Mouse (Mus musculus): ENCODE data around the gene Nfam1. TPM values are rescaled to one million over a fixed set of nuclear protein-coding genes. Genes with fewer than 3 reads are reported as not detected.

Nfam1 gene
- 1.3 and 1.4 TPM in 2 replicates for polyA plus RNA-seq (2015; fragmentation: Nextera tagmentation; extraction: Ambion mirVana)

DNA sequence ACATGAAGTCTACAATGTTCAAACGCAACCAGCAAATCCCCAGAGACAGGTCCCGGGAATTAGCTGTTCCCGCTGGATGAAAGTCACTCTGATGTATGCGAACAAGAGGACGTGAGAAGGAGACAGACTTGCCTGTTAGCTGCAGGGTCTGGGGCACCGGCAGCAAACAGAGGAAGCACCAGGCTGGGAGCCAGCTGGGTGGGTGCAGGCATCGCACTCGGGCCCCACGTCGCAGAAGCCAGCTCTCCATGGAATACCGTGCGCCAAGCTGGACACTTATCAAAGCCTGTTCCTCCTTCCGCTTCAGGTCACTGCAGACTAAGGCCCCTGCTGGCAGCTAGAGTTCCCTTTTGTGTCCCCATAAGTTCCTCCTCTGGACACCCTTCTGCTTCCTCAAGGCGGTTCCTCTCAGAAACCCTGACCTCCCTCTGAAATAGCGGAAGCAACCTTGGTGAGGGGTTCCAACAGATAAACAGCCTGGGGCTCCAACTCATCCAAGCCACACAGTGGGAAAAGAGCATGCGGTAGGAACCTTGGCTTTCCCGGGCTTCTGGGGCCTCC, at the start of gene Nfam1:
Gene Nfam1 (minus strand): TSS at position 326 of the 561 bp plus-strand sequence.
- Histone ChIP-seq H3K27ac (replicated peaks) (no peak within 1 kb of the TSS), H3K9ac (ENCODE audit: low read length) (no peak within 1 kb of the TSS), H3K4me1 (replicated peaks; ENCODE audit: control insufficient read depth, insufficient read depth) (no peaks in the 10 kb centered on the region), H3K9me3 (ENCODE audit: control insufficient read depth, low read length) (no peaks in the 10 kb centered on the region), H3K27me3 (ENCODE audit: control insufficient read depth, insufficient read depth, low read length) (no peaks in the 10 kb centered on the region), H3K4me2 (replicated peaks; ENCODE audit: low read depth) (no peak within 1 kb of the TSS), H3K36me3 (ENCODE audit: control insufficient read depth, insufficient read depth, low read length) (no peaks in the 10 kb centered on the region), H3K4me3 (ENCODE audit: low read depth, low read length) (no peak within 1 kb of the TSS)
- no peak for ATAC-seq (ENCODE audit: low FRiP score, low TSS enrichment)
- TF ChIP-seq CTCF (IDR thresholded peaks at IDR 0.05; ENCODE audit: low read depth) (no peak), EP300 (optimal IDR thresholded peaks at IDR 0.05) (no peak)
- 38% methylated on average over 17 of the region's 17 CpGs for WGBS
- DNase-seq (ENCODE audit: low spot score), result no peak

DNA sequence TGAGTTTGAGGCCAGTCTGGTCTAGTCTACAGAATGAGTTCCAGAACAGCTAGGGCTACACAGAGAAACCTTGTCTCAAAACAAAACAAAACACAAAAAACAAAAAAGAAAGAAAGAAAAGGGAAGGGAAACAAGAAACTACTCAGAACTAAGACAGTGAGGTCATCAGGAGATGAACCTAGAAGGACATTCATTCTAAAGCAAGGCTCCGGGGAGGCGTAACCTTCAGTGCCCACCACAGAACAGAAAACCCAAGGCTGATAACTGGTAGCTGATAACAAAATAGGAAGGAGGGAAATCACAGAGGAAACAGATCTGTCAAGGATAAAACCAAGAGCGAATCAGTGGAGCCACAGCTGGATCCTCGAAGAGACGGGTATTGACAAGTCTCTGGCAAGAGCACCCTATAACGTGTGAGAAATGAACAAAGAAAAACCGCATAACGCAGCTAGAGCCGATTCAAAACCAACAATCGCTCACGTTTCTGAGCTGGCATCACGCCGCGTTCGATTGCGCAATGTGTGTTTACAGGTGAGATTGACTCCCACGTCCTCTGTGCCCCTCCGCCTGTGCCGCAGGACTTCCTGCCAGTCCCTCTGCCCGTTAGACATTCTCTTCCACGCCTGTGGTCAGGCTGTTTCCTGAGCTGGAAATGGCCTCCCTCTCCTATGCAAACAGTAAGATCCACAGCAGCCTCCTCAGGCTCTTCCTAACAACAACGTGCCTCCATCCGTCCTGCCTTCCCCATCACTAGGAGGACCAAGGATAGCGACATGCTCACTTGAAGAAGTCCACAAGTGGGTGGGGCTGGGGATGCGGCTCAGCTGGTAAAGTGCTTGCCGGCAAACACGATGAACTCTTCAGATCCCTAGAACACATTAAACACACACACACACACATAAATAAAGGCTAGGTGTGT, 42.8 kb upstream of the Nfam1 start:
- Histone ChIP-seq H3K9me3 (ENCODE audit: control insufficient read depth, low read length) (no peaks in the 10 kb centered on the region), H3K9ac (ENCODE audit: low read length) (no peak overlapping the region), H3K27me3 (ENCODE audit: control insufficient read depth, insufficient read depth, low read length) (no peaks in the 10 kb centered on the region), H3K4me1 (replicated peaks; ENCODE audit: control insufficient read depth, insufficient read depth) (no peaks in the 10 kb centered on the region), H3K4me3 (ENCODE audit: low read depth, low read length) (no peak overlapping the region), H3K36me3 (ENCODE audit: control insufficient read depth, insufficient read depth, low read length) (no peaks in the 10 kb centered on the region), H3K4me2 (replicated peaks; ENCODE audit: low read depth) (no peak overlapping the region), H3K27ac (replicated peaks) (no peak overlapping the region)
- no peak for ATAC-seq (ENCODE audit: low FRiP score, low TSS enrichment)
- TF ChIP-seq CTCF (IDR thresholded peaks at IDR 0.05; ENCODE audit: low read depth) (no peak), EP300 (optimal IDR thresholded peaks at IDR 0.05) (no peak)
- peak; percentile 63 for DNase-seq (ENCODE audit: low spot score)
- 38% methylated on average over 27 of the region's 27 CpGs for WGBS

DNA sequence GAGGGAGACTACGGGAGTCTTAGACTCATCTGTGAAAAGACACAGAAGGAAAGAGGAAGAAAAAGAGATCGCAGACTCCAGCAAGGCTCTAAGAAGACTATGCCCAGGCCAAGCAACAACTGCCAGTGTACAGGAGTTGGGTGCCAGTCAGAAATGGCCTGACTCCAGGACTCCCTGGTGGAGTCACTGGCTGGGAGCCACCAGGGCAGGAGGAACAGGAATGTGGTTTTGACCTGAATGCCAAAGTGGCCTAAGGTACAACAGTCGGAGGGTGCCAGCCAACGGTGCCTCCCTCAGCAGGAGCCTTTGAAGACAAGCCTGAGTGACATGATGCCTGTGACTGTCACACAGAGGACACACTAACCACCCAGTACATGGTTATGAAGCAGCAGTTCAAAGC, 41.1 kb upstream of the Nfam1 start:
- DNase-seq (ENCODE audit: low spot score) (no peak), ATAC-seq (ENCODE audit: low FRiP score, low TSS enrichment) (no peak)
- no peak for TF ChIP-seq CTCF (IDR thresholded peaks at IDR 0.05; ENCODE audit: low read depth)
- TF ChIP-seq EP300 (optimal IDR thresholded peaks at IDR 0.05), result no peak
- Histone ChIP-seq H3K4me3 (ENCODE audit: low read depth, low read length) (no peak overlapping the region), H3K27me3 (ENCODE audit: control insufficient read depth, insufficient read depth, low read length) (no peaks in the 10 kb centered on the region), H3K9ac (ENCODE audit: low read length) (no peak overlapping the region), H3K9me3 (ENCODE audit: control insufficient read depth, low read length) (no peaks in the 10 kb centered on the region), H3K4me1 (replicated peaks; ENCODE audit: control insufficient read depth, insufficient read depth) (no peaks in the 10 kb centered on the region), H3K27ac (replicated peaks) (no peak overlapping the region), H3K36me3 (ENCODE audit: control insufficient read depth, insufficient read depth, low read length) (no peaks in the 10 kb centered on the region), H3K4me2 (replicated peaks; ENCODE audit: low read depth) (no peak overlapping the region)
- 72% methylated on average over 4 of the region's 4 CpGs for WGBS

DNA sequence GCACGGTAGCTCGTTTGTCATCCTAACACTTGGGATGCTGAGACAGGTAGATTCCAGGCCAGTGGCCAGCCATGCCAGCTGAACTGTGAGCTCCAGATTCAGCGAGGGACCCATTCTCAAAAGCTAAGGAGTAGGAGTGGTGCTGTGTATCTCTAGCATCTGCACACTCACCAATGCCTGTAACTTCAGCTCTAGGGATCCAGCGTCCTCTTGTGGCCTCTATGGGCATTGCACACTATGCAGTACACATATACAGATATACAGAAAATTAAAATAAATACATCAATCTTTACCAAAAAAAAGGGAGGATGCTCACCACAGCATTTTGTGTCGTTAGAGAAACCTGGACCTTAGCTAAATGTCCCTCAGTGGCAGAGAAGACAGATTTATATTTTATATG, 38.6 kb upstream of the Nfam1 start:
- Histone ChIP-seq H3K27me3 (ENCODE audit: control insufficient read depth, insufficient read depth, low read length) (no peaks in the 10 kb centered on the region), H3K9me3 (ENCODE audit: control insufficient read depth, low read length) (no peaks in the 10 kb centered on the region), H3K9ac (ENCODE audit: low read length) (no peak overlapping the region), H3K36me3 (ENCODE audit: control insufficient read depth, insufficient read depth, low read length) (no peaks in the 10 kb centered on the region), H3K27ac (replicated peaks) (no peak overlapping the region), H3K4me3 (ENCODE audit: low read depth, low read length) (no peak overlapping the region), H3K4me2 (replicated peaks; ENCODE audit: low read depth) (no peak overlapping the region), H3K4me1 (replicated peaks; ENCODE audit: control insufficient read depth, insufficient read depth) (no peaks in the 10 kb centered on the region)
- WGBS, result 90% methylated on average over 5 of the region's 5 CpGs
- DNase-seq (ENCODE audit: low spot score) (no peak), ATAC-seq (ENCODE audit: low FRiP score, low TSS enrichment) (no peak)
- TF ChIP-seq CTCF (IDR thresholded peaks at IDR 0.05; ENCODE audit: low read depth) (peak; percentile 44; the same call in 1 of the 2 replicates), EP300 (optimal IDR thresholded peaks at IDR 0.05) (no peak)

DNA sequence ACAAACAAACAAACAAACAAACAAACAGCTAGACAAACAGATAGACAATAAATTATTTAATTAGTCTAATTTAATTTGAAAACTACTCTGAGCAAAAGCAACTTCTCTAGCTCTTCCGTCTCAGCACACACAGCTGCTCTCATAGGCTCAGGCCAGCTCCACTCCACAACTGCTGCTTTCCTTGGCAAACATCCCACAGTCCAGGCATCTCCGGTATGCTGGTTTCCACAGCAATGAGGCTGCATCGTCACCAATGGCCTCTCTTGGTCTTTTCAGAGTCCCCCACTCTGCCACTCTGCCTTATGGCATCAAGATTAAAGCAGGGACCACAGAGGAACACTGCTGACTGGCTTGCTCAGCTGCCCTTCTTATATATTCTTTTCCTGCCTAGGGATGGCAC, 37.8 kb upstream of the Nfam1 start:
- H3K27me3 ChIP-seq (ENCODE audit: control insufficient read depth, insufficient read depth, low read length), result no peaks in the 10 kb centered on the region
- ATAC-seq (ENCODE audit: low FRiP score, low TSS enrichment) (0 out of 2 replicates have a peak, but pooled peaks have one; percentile 55), DNase-seq (ENCODE audit: low spot score) (no peak)
- H3K9ac ChIP-seq (ENCODE audit: low read length), result no peak overlapping the region
- H3K4me1 ChIP-seq (replicated peaks; ENCODE audit: control insufficient read depth, insufficient read depth), result no peaks in the 10 kb centered on the region
- no peak overlapping the region for H3K4me2 ChIP-seq (replicated peaks; ENCODE audit: low read depth)
- no peak overlapping the region for H3K4me3 ChIP-seq (ENCODE audit: low read depth, low read length)
- no peak overlapping the region for H3K27ac ChIP-seq (replicated peaks)
- TF ChIP-seq EP300 (optimal IDR thresholded peaks at IDR 0.05), result no peak
- no peak for TF ChIP-seq CTCF (IDR thresholded peaks at IDR 0.05; ENCODE audit: low read depth)
- H3K9me3 ChIP-seq (ENCODE audit: control insufficient read depth, low read length), result no peaks in the 10 kb centered on the region
- H3K36me3 ChIP-seq (ENCODE audit: control insufficient read depth, insufficient read depth, low read length), result no peaks in the 10 kb centered on the region
- 32% methylated on average over 3 of the region's 3 CpGs for WGBS

DNA sequence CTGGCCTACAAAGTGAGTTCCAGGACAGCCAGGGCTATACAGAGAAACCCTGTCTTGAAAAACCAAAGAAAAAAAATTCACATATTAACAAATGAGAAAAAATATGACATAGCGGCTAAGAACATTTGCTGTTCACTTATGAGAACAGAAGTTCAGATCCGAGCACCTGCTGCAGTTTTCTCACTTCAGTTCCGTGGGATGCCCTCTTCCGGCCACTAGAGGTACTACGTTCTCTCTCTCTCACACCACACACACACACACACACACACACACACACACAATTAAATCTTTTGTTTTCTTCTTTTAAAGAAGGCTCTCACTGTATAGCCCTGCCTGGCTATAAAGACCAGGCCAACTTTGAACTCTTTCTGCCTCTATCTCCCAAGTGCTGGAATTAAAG, 35.2 kb upstream of the Nfam1 start:
- H3K4me2 ChIP-seq (replicated peaks; ENCODE audit: low read depth), result no peak overlapping the region

More for the DNA sequence above, 35.2 kb upstream of the Nfam1 start:
- WGBS, result 94% methylated on average over 5 of the region's 5 CpGs
- ATAC-seq (ENCODE audit: low FRiP score, low TSS enrichment), result no peak
- Histone ChIP-seq H3K9ac (ENCODE audit: low read length) (no peak overlapping the region), H3K4me1 (replicated peaks; ENCODE audit: control insufficient read depth, insufficient read depth) (no peaks in the 10 kb centered on the region), H3K9me3 (ENCODE audit: control insufficient read depth, low read length) (no peaks in the 10 kb centered on the region), H3K27ac (replicated peaks) (no peak overlapping the region), H3K36me3 (ENCODE audit: control insufficient read depth, insufficient read depth, low read length) (no peaks in the 10 kb centered on the region), H3K27me3 (ENCODE audit: control insufficient read depth, insufficient read depth, low read length) (no peaks in the 10 kb centered on the region), H3K4me3 (ENCODE audit: low read depth, low read length) (no peak overlapping the region)
- TF ChIP-seq CTCF (IDR thresholded peaks at IDR 0.05; ENCODE audit: low read depth) (no peak), EP300 (optimal IDR thresholded peaks at IDR 0.05) (no peak)
- DNase-seq (ENCODE audit: low spot score), result no peak

Measured in stomach, postnatal 0 days (tissue).